Mouse (Mus musculus): ENCODE data around the gene Atp6v0d1. TPM values are rescaled to one million over a fixed set of nuclear protein-coding genes. Genes with fewer than 3 reads are reported as not detected.
A peak's percentile ranks its signal among the peaks of the same experiment; 100 is the strongest.

Atp6v0d1 gene
- polyA plus RNA-seq, 1 experiment from 2014 or later: 231 TPM

- peaks cover 25% of the 10 kb centered on the region for H3K4me1 ChIP-seq (replicated peaks)
- H3K4me3 ChIP-seq: no peak overlapping the region
- ATAC-seq (ENCODE audit: low FRiP score, low read depth): no peak
- no peaks in the 10 kb centered on the region for H3K9me3 ChIP-seq
- H3K36me3 ChIP-seq: no peaks in the 10 kb centered on the region
- H3K27ac ChIP-seq (replicated peaks): no peak overlapping the region
- no peak overlapping the region for H3K4me2 ChIP-seq
- no peak overlapping the region for H3K9ac ChIP-seq
- H3K27me3 ChIP-seq: no peaks in the 10 kb centered on the region
- 62% methylated on average over 3 of the region's 3 CpGs for WGBS
These were observed 72.4 kb downstream of the Atp6v0d1 start for GRCm38 (mm10) chr8:105493495-105493894.

GRCm38 (mm10) chr8:105489281-105489680, 76.6 kb downstream of the Atp6v0d1 start:
- H3K27ac ChIP-seq (replicated peaks): no peak overlapping the region
- no peak overlapping the region for H3K9ac ChIP-seq
- no peaks in the 10 kb centered on the region for H3K4me1 ChIP-seq (replicated peaks)
- no peaks in the 10 kb centered on the region for H3K27me3 ChIP-seq
- H3K9me3 ChIP-seq: no peaks in the 10 kb centered on the region
- H3K36me3 ChIP-seq: no peaks in the 10 kb centered on the region
- H3K4me2 ChIP-seq: no peak overlapping the region
- ATAC-seq (ENCODE audit: low FRiP score, low read depth): no peak
- WGBS: 46% methylated on average over 1 of the region's 1 CpGs
- no peak overlapping the region for H3K4me3 ChIP-seq

GRCm38 (mm10) chr8:105488082-105488481, 77.8 kb downstream of the Atp6v0d1 start:
- 71% methylated on average over 3 of the region's 3 CpGs for WGBS
- no peak for ATAC-seq (ENCODE audit: low FRiP score, low read depth)

GRCm38 (mm10) chr8:105484392-105484791, 81.5 kb downstream of the Atp6v0d1 start:
- H3K4me1 ChIP-seq (replicated peaks): no peaks in the 10 kb centered on the region
- H3K27me3 ChIP-seq: no peaks in the 10 kb centered on the region
- H3K9ac ChIP-seq: no peak overlapping the region
- WGBS: 25% methylated on average over 2 of the region's 2 CpGs
- no peaks in the 10 kb centered on the region for H3K9me3 ChIP-seq
- peak; percentile 37; the same call in 1 of the 2 replicates for ATAC-seq (ENCODE audit: low FRiP score, low read depth)
- no peak overlapping the region for H3K27ac ChIP-seq (replicated peaks)
- no peak overlapping the region for H3K4me2 ChIP-seq
- H3K4me3 ChIP-seq: no peak overlapping the region
- peaks cover 5% of the 10 kb centered on the region; the same call in 1 of the 2 replicates for H3K36me3 ChIP-seq

More at GRCm38 (mm10) chr8:105488082-105488481, 77.8 kb downstream of the Atp6v0d1 start:
- H3K27me3 ChIP-seq: no peaks in the 10 kb centered on the region
- no peaks in the 10 kb centered on the region for H3K4me1 ChIP-seq (replicated peaks)
- H3K4me3 ChIP-seq: no peak overlapping the region
- no peak overlapping the region for H3K4me2 ChIP-seq
- H3K9me3 ChIP-seq: no peaks in the 10 kb centered on the region
- H3K27ac ChIP-seq (replicated peaks): no peak overlapping the region
- H3K9ac ChIP-seq: no peak overlapping the region
- no peaks in the 10 kb centered on the region for H3K36me3 ChIP-seq

GRCm38 (mm10) chr8:105484030-105484368, 81.8 kb downstream of the Atp6v0d1 start:
- WGBS: 39% methylated on average over 3 of the region's 3 CpGs
- Histone ChIP-seq H3K4me3 (no peak overlapping the region), H3K4me1 (replicated peaks) (no peaks in the 10 kb centered on the region), H3K4me2 (no peak overlapping the region), H3K9me3 (no peaks in the 10 kb centered on the region), H3K9ac (no peak overlapping the region), H3K27me3 (no peaks in the 10 kb centered on the region), H3K27ac (replicated peaks) (no peak overlapping the region), H3K36me3 (peaks cover 5% of the 10 kb centered on the region; the same call in 1 of the 2 replicates)
- ATAC-seq (ENCODE audit: low FRiP score, low read depth): no peak

GRCm38 (mm10) chr8:105483212-105484029, 82.4 kb downstream of the Atp6v0d1 start:
- Histone ChIP-seq H3K36me3 (peaks cover 5% of the 10 kb centered on the region; the same call in 1 of the 2 replicates), H3K4me3 (no peak overlapping the region), H3K27ac (replicated peaks) (no peak overlapping the region), H3K27me3 (no peaks in the 10 kb centered on the region), H3K4me1 (replicated peaks) (no peaks in the 10 kb centered on the region), H3K4me2 (no peak overlapping the region), H3K9me3 (no peaks in the 10 kb centered on the region), H3K9ac (no peak overlapping the region)
- ATAC-seq (ENCODE audit: low FRiP score, low read depth): 0 out of 2 replicates have a peak, but pooled peaks have one; percentile 43
- WGBS: 39% methylated on average over 14 of the region's 14 CpGs

- 89% methylated on average over 8 of the region's 8 CpGs for WGBS
- Histone ChIP-seq H3K9ac (no peak overlapping the region), H3K27me3 (no peaks in the 10 kb centered on the region), H3K36me3 (peaks cover 5% of the 10 kb centered on the region; the same call in 1 of the 2 replicates), H3K4me2 (no peak overlapping the region), H3K27ac (replicated peaks) (no peak overlapping the region), H3K4me3 (no peak overlapping the region), H3K4me1 (replicated peaks) (no peaks in the 10 kb centered on the region), H3K9me3 (no peaks in the 10 kb centered on the region)
- ATAC-seq (ENCODE audit: low FRiP score, low read depth): no peak
These were observed 83.7 kb downstream of the Atp6v0d1 start for GRCm38 (mm10) chr8:105482123-105482522.

GRCm38 (mm10) chr8:105481453-105481852, 84.4 kb downstream of the Atp6v0d1 start:
- no peaks in the 10 kb centered on the region for H3K4me1 ChIP-seq (replicated peaks)
- WGBS: 66% methylated on average over 6 of the region's 6 CpGs
- no peak overlapping the region for H3K27ac ChIP-seq (replicated peaks)
- no peaks in the 10 kb centered on the region for H3K9me3 ChIP-seq
- no peak for ATAC-seq (ENCODE audit: low FRiP score, low read depth)
- H3K36me3 ChIP-seq: peaks cover 5% of the 10 kb centered on the region; the same call in 1 of the 2 replicates
- no peak overlapping the region for H3K4me3 ChIP-seq
- H3K9ac ChIP-seq: no peak overlapping the region
- no peak overlapping the region for H3K4me2 ChIP-seq
- no peaks in the 10 kb centered on the region for H3K27me3 ChIP-seq

GRCm38 (mm10) chr8:105481013-105481412, 84.8 kb downstream of the Atp6v0d1 start:
- peaks cover 5% of the 10 kb centered on the region; the same call in 1 of the 2 replicates for H3K36me3 ChIP-seq
- H3K27me3 ChIP-seq: no peaks in the 10 kb centered on the region
- H3K4me3 ChIP-seq: no peak overlapping the region
- no peak for ATAC-seq (ENCODE audit: low FRiP score, low read depth)
- no peaks in the 10 kb centered on the region for H3K4me1 ChIP-seq (replicated peaks)
- no peak overlapping the region for H3K9ac ChIP-seq
- H3K4me2 ChIP-seq: no peak overlapping the region
- WGBS: 53% methylated on average over 2 of the region's 2 CpGs
- H3K27ac ChIP-seq (replicated peaks): no peak overlapping the region
- no peaks in the 10 kb centered on the region for H3K9me3 ChIP-seq

GRCm38 (mm10) chr8:105477792-105478191, 88.1 kb downstream of the Atp6v0d1 start:
- no peak overlapping the region for H3K9ac ChIP-seq
- peaks cover 16% of the 10 kb centered on the region for H3K4me1 ChIP-seq (replicated peaks)
- H3K4me2 ChIP-seq: no peak overlapping the region
- WGBS: 80% methylated on average over 3 of the region's 3 CpGs
- no peaks in the 10 kb centered on the region for H3K9me3 ChIP-seq
- H3K27ac ChIP-seq (replicated peaks): no peak overlapping the region
- no peak overlapping the region for H3K4me3 ChIP-seq
- ATAC-seq (ENCODE audit: low FRiP score, low read depth): no peak
- no peaks in the 10 kb centered on the region for H3K27me3 ChIP-seq
- peaks cover 5% of the 10 kb centered on the region; the same call in 1 of the 2 replicates for H3K36me3 ChIP-seq

GRCm38 (mm10) chr8:105476628-105477413, 89.0 kb downstream of the Atp6v0d1 start:
- Histone ChIP-seq H3K9me3 (no peaks in the 10 kb centered on the region), H3K4me2 (no peak overlapping the region), H3K4me1 (replicated peaks) (peaks cover 16% of the 10 kb centered on the region), H3K9ac (no peak overlapping the region), H3K27me3 (no peaks in the 10 kb centered on the region), H3K4me3 (no peak overlapping the region), H3K36me3 (peaks cover 1% of the 10 kb centered on the region; the same call in 1 of the 2 replicates), H3K27ac (replicated peaks) (no peak overlapping the region)
- no peak for ATAC-seq (ENCODE audit: low FRiP score, low read depth)
- WGBS: 42% methylated on average over 25 of the region's 25 CpGs

- peaks cover 23% of the 10 kb centered on the region for H3K4me1 ChIP-seq (replicated peaks)
- WGBS: 92% methylated on average over 7 of the region's 7 CpGs
These were observed 89.7 kb downstream of the Atp6v0d1 start for GRCm38 (mm10) chr8:105476161-105476560.

More at GRCm38 (mm10) chr8:105476161-105476560, 89.7 kb downstream of the Atp6v0d1 start:
- Histone ChIP-seq H3K4me2 (no peak overlapping the region), H3K9me3 (no peaks in the 10 kb centered on the region), H3K27me3 (no peaks in the 10 kb centered on the region), H3K27ac (replicated peaks) (no peak overlapping the region), H3K36me3 (no peaks in the 10 kb centered on the region; the same call in 1 of the 2 replicates), H3K4me3 (no peak overlapping the region), H3K9ac (no peak overlapping the region)
- no peak for ATAC-seq (ENCODE audit: low FRiP score, low read depth)
